Mouse (Mus musculus) bone marrow macrophage, adult 2 months (primary cell): Measurements from ENCODE around the gene Gfod2.

Experiments
- CTCF ChIP-seq: IDR thresholded peaks from 2 replicates; pipeline ENCODE4 v1.5.1; 2012; ENCODE audit warnings: low read depth, mild to moderate bottlenecking, low read length, moderate library complexity
- POLR2A ChIP-seq: IDR thresholded peaks from 2 replicates; pipeline ENCODE4 v1.6.1; 2012; ENCODE audit warnings: mild to moderate bottlenecking, low read depth, low read length, borderline replicate concordance

GRCm38 (mm10) chr8:105804797-105805196 lies 46.3 kb upstream of the Gfod2 start:
- TF ChIP-seq CTCF (no peak), POLR2A (no peak)
